Mouse (Mus musculus) adrenal gland, postnatal 14 days (tissue): ENCODE results near the gene Krtap12-1. TPM values are rescaled to one million over a fixed set of nuclear protein-coding genes. Genes with fewer than 3 reads are reported as not detected.
"Not testable (repeated sequence)": the region's sequence is repeated elsewhere in the genome, so short reads cannot be mapped to it uniquely, and the experiment has no call there.

Experiments
- DNase-seq: peaks from one replicate; pipeline ENCODE4 v3.0.0; 2021; ENCODE audit warnings: mixed read lengths
- long read RNA-seq, 2 experiments: library from polyadenylated mRNA; stranded (forward); transcript quantifications; one replicate each; pipeline ENCODE4 v2.0.0; 2021
- total RNA-seq: library from RNA; stranded (reverse); gene quantifications from 2 replicates; pipeline ENCODE4 v1.2.3, GENCODE M21; 2021

Krtap12-1 gene
- not detected in 2 replicates for total RNA-seq
- long read RNA-seq, experiment 1 = 0 reads
- long read RNA-seq, experiment 2 = 0 reads

DNA sequence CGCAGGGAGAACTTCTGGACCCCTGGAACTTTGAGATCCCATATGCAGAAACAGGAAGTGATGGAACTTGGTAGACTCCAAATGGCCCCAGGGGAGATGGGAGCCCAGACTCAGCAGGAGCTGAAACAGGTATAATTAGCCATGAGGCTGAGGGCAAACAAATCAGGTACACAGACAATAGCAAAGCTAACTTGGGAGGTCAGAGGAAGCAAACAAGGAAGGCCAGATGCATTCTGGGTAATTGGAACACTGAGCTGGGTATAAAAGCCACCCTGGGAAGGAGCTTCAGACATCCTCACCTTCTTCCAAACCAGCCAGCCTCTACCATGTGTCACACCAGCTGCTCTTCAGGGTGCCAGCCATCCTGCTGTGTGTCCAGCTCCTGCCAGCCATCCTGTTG lies at the start of gene Krtap12-1:
Krtap12-1 (plus strand) TSS at position 301 of the 400 bp plus-strand sequence.
- not testable (repeated sequence) for DNase-seq

DNA sequence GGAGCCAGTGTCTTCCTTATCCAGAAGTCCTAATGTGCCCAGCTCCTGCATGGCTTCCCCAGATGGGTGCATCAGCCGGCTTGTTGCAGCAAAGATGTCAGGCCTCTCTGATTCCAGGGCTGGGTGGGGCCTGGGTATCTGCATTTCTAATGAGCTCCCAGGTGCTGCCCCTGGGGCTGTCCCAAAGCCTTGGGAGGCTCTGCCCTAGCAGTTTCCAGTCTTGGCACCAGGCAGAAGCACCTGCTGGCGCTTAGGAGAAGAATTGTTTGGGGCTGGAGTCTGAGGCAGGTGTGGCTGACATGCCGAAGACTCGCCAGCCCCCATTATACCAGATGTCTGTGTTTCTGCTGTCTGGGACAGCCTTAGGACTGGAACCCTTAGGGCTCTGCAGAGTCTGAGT lies 49.7 kb upstream of the Krtap12-1 start:
- DNase-seq = no peak

DNA sequence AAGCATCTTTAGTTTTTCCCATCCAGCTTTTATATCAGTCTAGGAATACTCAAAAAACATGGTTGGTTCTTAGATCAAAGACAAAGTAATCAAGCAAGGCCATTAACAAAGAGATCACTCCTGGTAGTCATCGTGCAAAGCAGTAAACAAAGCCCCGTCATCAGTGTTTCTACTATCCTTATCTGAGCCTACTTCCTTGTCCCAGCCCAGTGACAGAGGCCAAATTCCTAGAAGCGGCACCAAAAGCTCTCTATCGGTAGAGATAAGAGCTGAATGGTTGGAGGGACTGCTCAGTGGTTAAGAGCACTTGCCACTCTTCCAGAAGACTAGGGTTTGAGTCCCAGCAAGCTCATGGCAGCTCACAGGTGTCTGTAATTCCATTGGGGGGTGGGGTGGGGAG lies 48.9 kb upstream of the Krtap12-1 start:
- no peak for DNase-seq

DNA sequence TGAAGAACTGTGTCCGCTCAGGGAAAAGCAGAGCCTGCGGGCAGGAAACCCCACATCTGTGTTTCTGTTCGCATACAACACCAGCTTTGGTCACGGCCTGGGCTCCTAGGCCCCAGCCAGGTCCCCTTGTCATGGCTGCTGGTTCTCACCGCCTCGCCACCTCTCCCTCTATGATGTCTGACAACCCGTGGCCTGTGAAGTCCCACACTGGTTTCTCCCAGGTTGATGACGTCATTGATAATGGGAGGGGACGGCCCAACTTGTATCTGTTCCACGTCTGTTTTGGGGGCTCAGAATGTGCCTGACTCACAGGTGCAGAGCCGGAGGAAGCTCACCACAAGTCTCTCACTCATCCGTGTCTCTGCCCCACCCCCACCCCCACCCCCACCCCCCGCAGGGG lies 46.6 kb upstream of the Krtap12-1 start:
- no peak for DNase-seq

DNA sequence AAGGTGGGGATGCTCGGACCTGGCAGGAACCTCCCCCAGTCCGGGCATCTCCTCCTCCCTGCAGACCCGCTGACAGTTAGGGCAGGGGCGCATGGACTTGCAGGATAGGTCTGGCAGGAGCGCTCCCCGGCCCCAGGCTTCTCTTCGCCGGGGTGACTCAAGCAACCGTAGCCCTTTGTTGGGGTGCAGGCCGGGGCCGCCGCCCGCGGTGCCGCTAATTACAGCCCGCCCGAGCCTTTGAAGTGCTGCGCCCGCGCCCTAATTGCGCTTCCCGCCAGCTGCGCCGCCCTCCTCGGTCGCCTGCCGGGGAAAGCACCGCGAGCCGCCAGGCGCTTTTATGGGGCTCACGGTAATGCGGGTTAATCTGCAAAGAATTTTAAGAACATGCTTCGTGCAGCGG lies 42.8 kb upstream of the Krtap12-1 start:
- no peak for DNase-seq

- DNase-seq = no peak
Observed at GRCm38 (mm10) chr10:77682994-77683393, 37.4 kb upstream of the Krtap12-1 start.

- no peak for DNase-seq
Observed at GRCm38 (mm10) chr10:77684181-77684580, 36.2 kb upstream of the Krtap12-1 start.

DNA sequence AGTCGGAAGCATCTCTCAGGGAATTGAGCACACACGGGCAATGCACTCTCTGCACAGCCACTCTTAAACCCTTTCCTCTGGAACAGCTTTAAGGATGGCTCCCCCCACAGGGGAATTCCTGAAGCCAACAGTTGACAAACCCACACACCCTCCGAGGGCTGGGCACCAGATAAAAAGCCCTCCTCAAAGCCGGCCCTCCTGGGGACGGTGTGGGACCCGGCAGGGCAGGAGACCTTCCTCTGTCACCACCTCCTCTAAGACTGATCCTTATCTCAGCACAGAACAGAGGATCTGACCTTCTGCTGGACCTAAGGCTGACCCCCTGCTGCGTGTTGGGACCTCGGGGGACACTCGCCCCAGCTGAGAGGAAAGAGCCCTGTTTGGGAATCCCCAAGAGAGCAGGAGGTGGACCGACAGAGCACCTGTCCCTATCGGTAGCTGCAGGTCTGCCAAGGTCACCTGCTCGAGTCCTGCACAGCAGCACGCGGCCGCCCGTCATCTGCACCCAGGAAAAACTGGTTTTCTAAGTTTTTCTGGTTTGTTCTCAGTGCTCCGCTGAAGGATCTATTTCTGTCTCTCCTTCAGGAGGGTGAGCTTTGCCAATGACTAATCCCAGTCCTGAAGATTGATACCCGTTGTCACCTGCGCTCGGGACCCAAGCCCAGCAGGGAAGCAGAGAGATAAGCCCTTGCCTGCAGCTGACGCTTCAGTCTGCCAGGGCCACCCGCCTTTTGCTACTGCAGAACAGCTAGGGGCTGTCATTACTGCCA lies 34.3 kb upstream of the Krtap12-1 start, which contains the start of gene Tspear:
Tspear (plus strand) TSS at position 675 of the 770 bp plus-strand sequence.
- DNase-seq = no peak

DNA sequence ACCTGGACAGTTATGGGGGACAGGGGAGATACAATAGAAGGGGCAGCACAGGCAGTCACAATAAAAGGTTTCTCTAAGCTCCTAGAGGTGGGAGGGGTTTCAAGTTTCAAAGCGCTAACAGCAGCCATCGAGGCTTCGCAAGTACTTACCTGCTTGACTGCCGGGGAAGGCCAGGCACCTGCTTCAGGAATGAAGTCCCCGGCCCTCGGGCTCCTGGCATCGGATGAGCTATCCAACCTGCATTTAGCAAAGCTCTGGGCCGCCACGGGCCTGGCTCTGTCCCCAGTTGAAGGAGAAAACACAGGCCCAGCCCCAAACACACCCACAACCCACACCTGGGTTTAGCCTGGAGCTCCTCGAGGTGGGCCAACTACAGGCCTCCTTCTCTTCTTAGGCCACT lies 33.4 kb upstream of the Krtap12-1 start:
- DNase-seq = no peak

- not testable (repeated sequence) for DNase-seq
Observed at GRCm38 (mm10) chr10:77690356-77690807, 30.0 kb upstream of the Krtap12-1 start, which contains the start of gene Gm19402. TSS of gene Gm19402 (minus strand) at chr10:77690757.

DNA sequence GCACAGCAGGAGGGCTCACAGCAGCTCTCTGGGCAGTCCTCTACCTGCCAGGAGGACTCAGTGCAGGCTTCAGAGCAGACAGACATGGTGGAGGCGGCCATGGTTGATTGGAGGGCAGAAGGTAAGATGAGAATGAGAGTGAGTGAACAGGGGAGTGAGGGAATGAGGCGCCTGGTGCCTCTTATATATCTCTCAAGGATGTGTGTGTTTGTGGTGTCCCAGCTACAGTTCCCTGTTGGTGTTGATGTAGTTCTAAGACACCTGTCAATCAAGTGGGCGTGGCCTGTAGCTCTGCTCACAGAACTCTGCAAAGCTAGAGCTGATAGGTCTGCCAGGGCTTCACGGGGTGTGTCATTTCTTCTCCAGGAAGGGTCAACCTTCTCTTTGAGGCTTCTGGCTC lies 23.3 kb upstream of the Krtap12-1 start, which contains the start of gene Gm9508:
Gm9508 (minus strand) TSS at position 101 of the 400 bp plus-strand sequence.
- DNase-seq = no peak

GRCm38 (mm10) chr10:77706326-77706725 lies 14.1 kb upstream of the Krtap12-1 start, which contains the start of gene Gm10272:
TSS of gene Gm10272 (plus strand) at chr10:77706626.
- DNase-seq = no peak

DNA sequence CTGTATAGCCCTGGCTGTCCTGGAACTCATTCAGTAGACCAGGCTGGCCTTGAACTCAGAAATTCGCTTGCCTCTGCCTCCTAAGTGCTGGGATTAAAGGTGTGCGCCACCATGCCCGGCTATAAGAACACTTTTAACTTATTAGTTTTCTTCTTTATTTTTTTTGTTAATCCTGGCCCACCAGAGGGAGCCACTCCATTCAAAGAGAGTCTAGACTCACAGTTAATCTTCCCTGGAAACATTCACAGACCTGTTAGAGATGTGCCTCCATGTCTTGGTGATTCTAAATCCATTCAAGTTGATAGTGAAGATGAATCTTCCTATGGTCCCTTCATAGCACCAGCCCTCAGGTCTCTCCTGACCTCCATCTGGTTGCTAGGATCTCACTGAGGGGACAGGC lies 10.6 kb upstream of the Krtap12-1 start:
- DNase-seq = no peak

- DNase-seq = not testable (repeated sequence)
Observed at GRCm38 (mm10) chr10:77711157-77711556, 9.2 kb upstream of the Krtap12-1 start, which contains the start of gene Gm10024. TSS of gene Gm10024 (plus strand) at chr10:77711457.

GRCm38 (mm10) chr10:77713734-77714133 lies 6.7 kb upstream of the Krtap12-1 start:
- DNase-seq = no peak

GRCm38 (mm10) chr10:77715507-77715906 lies 4.9 kb upstream of the Krtap12-1 start, which contains the start of gene Gm10142:
TSS of gene Gm10142 (plus strand) at chr10:77715807.
- DNase-seq = no peak

DNA sequence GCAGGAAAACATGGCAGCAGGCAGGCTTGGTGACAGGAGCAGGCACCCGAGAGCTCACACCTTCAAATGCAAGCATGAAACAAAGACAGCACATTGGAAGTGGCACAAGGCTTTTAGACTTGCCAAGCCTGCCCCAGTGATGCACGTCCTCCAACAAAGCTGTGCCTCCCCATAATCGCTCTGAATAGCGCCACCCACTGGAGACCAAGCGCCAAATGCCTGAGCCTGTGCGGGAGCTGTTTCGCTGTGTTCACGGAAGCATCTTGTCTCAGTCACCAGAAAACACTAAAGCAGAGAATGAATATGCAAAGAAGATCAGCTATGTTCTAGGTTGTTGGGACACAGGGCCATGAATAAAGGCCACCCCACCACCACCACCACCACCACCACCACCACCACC lies 4.5 kb downstream of the Krtap12-1 start:
- DNase-seq = peak; percentile 14

- DNase-seq = no peak
Observed at GRCm38 (mm10) chr10:77726186-77726585, 5.8 kb downstream of the Krtap12-1 start, which contains the start of gene Gm10100. TSS of gene Gm10100 (plus strand) at chr10:77726486.

- DNase-seq = no peak
Observed at GRCm38 (mm10) chr10:77728280-77728679, 7.9 kb downstream of the Krtap12-1 start.

GRCm38 (mm10) chr10:77729241-77729640 lies 8.8 kb downstream of the Krtap12-1 start:
- DNase-seq = peak; percentile 37

GRCm38 (mm10) chr10:77735928-77736327 lies 15.5 kb downstream of the Krtap12-1 start:
- DNase-seq = no peak

GRCm38 (mm10) chr10:77738929-77739328 lies 18.5 kb downstream of the Krtap12-1 start:
- no peak for DNase-seq

GRCm38 (mm10) chr10:77741924-77742688 lies 21.7 kb downstream of the Krtap12-1 start, which contains the start of gene Gm18596:
TSS of gene Gm18596 (minus strand) at chr10:77742638.
- DNase-seq = not testable (repeated sequence)
